8 mouse cellular contexts compared by ENCODE assay signal in genomic region chr1:54925451-54925934, GRCm38 (mm10). TPM values are rescaled to one million over a fixed set of nuclear protein-coding genes. Genes with fewer than 3 reads are reported as not detected.
A peak's percentile ranks its signal among the peaks of the same experiment; 100 is the strongest.
DNase-seq lines count a peak whose midpoint lies in the region; ATAC-seq and TF ChIP-seq lines count a peak whose summit lies in the region.

No protein-coding gene starts in this region.

- peak overlapping the region; percentile 85 for H3K4me2 ChIP-seq in forebrain, postnatal 0 days (ENCODE audit: low read depth)
- H3K4me2 ChIP-seq in intestine, embryonic 15.5 days (replicated peaks) = peak overlapping the region; percentile 96
- H3K4me2 ChIP-seq in lung, embryonic 14.5 days = peak overlapping the region; percentile 86
- peak overlapping the region; percentile 74 for H3K4me2 ChIP-seq in neural tube, embryonic 13.5 days

- 2% methylated on average over 26 of the region's 30 CpGs for WGBS in forebrain, postnatal 0 days
- WGBS in intestine, embryonic 15.5 days = under 1% methylated on average over 30 of the region's 30 CpGs
- 1% methylated on average over 30 of the region's 30 CpGs for WGBS in lung, embryonic 14.5 days
- WGBS in neural tube, embryonic 13.5 days = under 1% methylated on average over 30 of the region's 30 CpGs

- H3K9ac ChIP-seq in forebrain, postnatal 0 days = peak overlapping the region; percentile 90
- H3K9ac ChIP-seq in intestine, embryonic 15.5 days = peak overlapping the region; percentile 83
- H3K9ac ChIP-seq in lung, embryonic 14.5 days = peak overlapping the region; percentile 82
- peak overlapping the region; percentile 91 for H3K9ac ChIP-seq in neural tube, embryonic 13.5 days

- ATAC-seq in forebrain, postnatal 0 days = peak; percentile 21
- peak; percentile 9 for ATAC-seq in intestine, embryonic 15.5 days
- ATAC-seq in lung, embryonic 14.5 days (ENCODE audit: insufficient read depth) = peak; percentile 32
- no peak; the same call in 1 of the 2 replicates for ATAC-seq in neural tube, embryonic 13.5 days (ENCODE audit: low read depth)

- peak overlapping the region; percentile 56 for H3K4me3 ChIP-seq in forebrain, postnatal 0 days (ENCODE audit: low read depth, low read length)
- peak overlapping the region; percentile 89 for H3K4me3 ChIP-seq in intestine, embryonic 15.5 days (replicated peaks)
- peak overlapping the region; percentile 81 for H3K4me3 ChIP-seq in lung, embryonic 14.5 days (ENCODE audit: low read depth, low read length)
- peak overlapping the region; percentile 83 for H3K4me3 ChIP-seq in neural tube, embryonic 13.5 days

- no peaks in the 10 kb centered on the region for H3K36me3 ChIP-seq in forebrain, postnatal 0 days (ENCODE audit: insufficient read depth)
- H3K36me3 ChIP-seq in intestine, embryonic 15.5 days = no peaks in the 10 kb centered on the region
- no peaks in the 10 kb centered on the region for H3K36me3 ChIP-seq in lung, embryonic 14.5 days (ENCODE audit: insufficient read depth)
- H3K36me3 ChIP-seq in neural tube, embryonic 13.5 days = no peaks in the 10 kb centered on the region

- H3K27ac ChIP-seq in forebrain, postnatal 0 days (ENCODE audit: low read depth, low read length) = peak overlapping the region; percentile 94
- H3K27ac ChIP-seq in intestine, embryonic 15.5 days = peak overlapping the region; percentile 75
- peak overlapping the region; percentile 78 for H3K27ac ChIP-seq in lung, embryonic 14.5 days (ENCODE audit: low read depth)
- peak overlapping the region; percentile 95 for H3K27ac ChIP-seq in neural tube, embryonic 13.5 days (replicated peaks)

- H3K9me3 ChIP-seq in forebrain, postnatal 0 days (ENCODE audit: low read length) = no peaks in the 10 kb centered on the region
- no peaks in the 10 kb centered on the region for H3K9me3 ChIP-seq in intestine, embryonic 15.5 days
- no peaks in the 10 kb centered on the region for H3K9me3 ChIP-seq in lung, embryonic 14.5 days (ENCODE audit: low read depth, low read length)
- no peaks in the 10 kb centered on the region for H3K9me3 ChIP-seq in neural tube, embryonic 13.5 days

- TF ChIP-seq CTCF in forebrain, postnatal 0 days (IDR thresholded peaks at IDR 0.05; ENCODE audit: low read depth) = no peak
- no peak for TF ChIP-seq CTCF in lung, embryonic 14.5 days (IDR thresholded peaks at IDR 0.05; ENCODE audit: low read depth)

- H3K4me1 ChIP-seq in forebrain, postnatal 0 days (ENCODE audit: insufficient read depth) = peaks cover 10% of the 10 kb centered on the region; the same call in 1 of the 2 replicates
- H3K4me1 ChIP-seq in intestine, embryonic 15.5 days (replicated peaks) = peaks cover 13% of the 10 kb centered on the region
- no peaks in the 10 kb centered on the region for H3K4me1 ChIP-seq in lung, embryonic 14.5 days (ENCODE audit: insufficient read depth)
- peaks cover 32% of the 10 kb centered on the region for H3K4me1 ChIP-seq in neural tube, embryonic 13.5 days (replicated peaks)

- H3K27me3 ChIP-seq in forebrain, postnatal 0 days (ENCODE audit: insufficient read depth, low read length) = no peaks in the 10 kb centered on the region
- H3K27me3 ChIP-seq in intestine, embryonic 15.5 days (replicated peaks) = no peaks in the 10 kb centered on the region
- H3K27me3 ChIP-seq in lung, embryonic 14.5 days (ENCODE audit: insufficient read depth, low read length) = no peaks in the 10 kb centered on the region
- no peaks in the 10 kb centered on the region for H3K27me3 ChIP-seq in neural tube, embryonic 13.5 days

- peak; percentile 49 for DNase-seq in kidney, adult 18-20 months
- no peak for DNase-seq in kidney, postnatal 4 days
- peak; percentile 32 for DNase-seq in adrenal gland, postnatal 25 days
- peak; percentile 57 for DNase-seq in forebrain, postnatal 0 days
- peak; percentile 42 for DNase-seq in lung, embryonic 14.5 days
- peak; percentile 25 for DNase-seq in urinary bladder, postnatal 25 days (ENCODE audit: low spot score)

RNA-seq across cellular contexts. Expression of gene Ankrd44, which starts 0.7 kb away (rescaled TPM):
- 13.1 and 20.4 TPM in 2 replicates for total RNA-seq in adrenal gland, postnatal 25 days (2021)
- total RNA-seq in forebrain, postnatal 0 days (2014; rRNA removed) = 47.2 and 88.1 TPM in 2 replicates
- 7.2 and 12.8 TPM in 2 replicates for polyA plus RNA-seq in forebrain, postnatal 0 days (2015; fragmentation: Nextera tagmentation; extraction: Ambion mirVana)
- 7.4 and 8.5 TPM in 2 replicates for polyA plus RNA-seq in intestine, embryonic 15.5 days (2015; fragmentation: Nextera tagmentation; extraction: Ambion mirVana)
- polyA plus RNA-seq in lung, embryonic 14.5 days (2014; fragmentation: Nextera tagmentation; extraction: Ambion mirVana) = 18.3 and 22.2 TPM in 2 replicates
- polyA plus RNA-seq in neural tube, embryonic 13.5 days (2015; fragmentation: Nextera tagmentation; extraction: Ambion mirVana) = 16.7 and 24.2 TPM in 2 replicates

Comparison
In these comparisons a context has a peak if more than half of its experiments do, and no peak if none do; other contexts are left out.
1. DNase-seq: peak in kidney, adult 18-20 months (single experiment), adrenal gland, postnatal 25 days (single experiment), forebrain, postnatal 0 days (single experiment), lung, embryonic 14.5 days (single experiment) and urinary bladder, postnatal 25 days (single experiment); none in kidney, postnatal 4 days (0 of 2).
2. Peak in every context shown above with its lines, with median percentiles within 50 percentile points of each other: H3K27ac ChIP-seq, H3K4me2 ChIP-seq, H3K4me3 ChIP-seq and H3K9ac ChIP-seq.